Mouse (Mus musculus) heart, embryonic 13.5 days (tissue): ENCODE measurements around the gene Rbms3. TPM values are rescaled to one million over a fixed set of nuclear protein-coding genes. Genes with fewer than 3 reads are reported as not detected.
A peak's percentile ranks its signal among the peaks of the same experiment; 100 is the strongest.

Source experiments
- ATAC-seq: fragments of 200-750 bp; cut with Nextera tagmentation; 2 replicates; pipeline ENCODE4 v1.8.0; 2017; ENCODE audit warnings: moderate TSS enrichment; ENCODE audit not compliant: insufficient number of reproducible peaks, low FRiP score, low TSS enrichment; ENCODE audit errors: extremely low read depth
- H3K27ac ChIP-seq: fragments of 300-500 bp; sonication (generic); replicated peaks from 2 replicates; pipeline ENCODE4 v1.5.1; 2015; ENCODE audit warnings: moderate library complexity, mild to moderate bottlenecking, inconsistent platforms
- H3K27me3 ChIP-seq: fragments of 300-500 bp; sonication (generic); replicated peaks from 2 replicates; pipeline ENCODE4 v1.6.1; 2015; ENCODE audit warnings: mild to moderate bottlenecking, inconsistent platforms
- H3K36me3 ChIP-seq: fragments of 300-500 bp; sonication (generic); 2 replicates; pipeline ENCODE4 v1.6.1; 2015; ENCODE audit warnings: mild to moderate bottlenecking, inconsistent platforms
- H3K4me1 ChIP-seq: fragments of 300-500 bp; sonication (generic); 2 replicates; pipeline ENCODE4 v1.6.1; 2015; ENCODE audit warnings: inconsistent platforms
- H3K4me2 ChIP-seq: fragments of 300-500 bp; sonication (generic); 2 replicates; pipeline ENCODE4 v1.6.1; 2015; ENCODE audit warnings: inconsistent platforms, mild to moderate bottlenecking, moderate library complexity
- H3K4me3 ChIP-seq: fragments of 300-500 bp; sonication (generic); 2 replicates; pipeline ENCODE4 v1.5.1; 2015; ENCODE audit warnings: moderate library complexity, mild to moderate bottlenecking, inconsistent platforms
- H3K9ac ChIP-seq: fragments of 300-500 bp; sonication (generic); 2 replicates; pipeline ENCODE4 v1.6.1; 2015; ENCODE audit warnings: inconsistent platforms, mild to moderate bottlenecking, moderate library complexity
- H3K9me3 ChIP-seq: fragments of 300-500 bp; sonication (generic); 2 replicates; pipeline ENCODE4 v1.6.1; 2016; ENCODE audit warnings: inconsistent platforms
- WGBS: fragments of 180-500 bp; shearing (Covaris S2); methylation state at CpG from one replicate; pipeline ENCODE4 v1.1.7; 2015; ENCODE audit warnings: mixed read lengths; 5-methylcytosine and 5-hydroxymethylcytosine counted together
- polyA plus RNA-seq: library from polyadenylated mRNA; unstranded; fragments of >200 nt; fragmentation: Nextera tagmentation; extraction: Ambion mirVana; gene quantifications from 2 replicates; pipeline ENCODE4 v1.2.1, GENCODE M21; 2015

The Rbms3 gene
- polyA plus RNA-seq, 1 experiment from 2014 or later: 36.0 TPM

DNA sequence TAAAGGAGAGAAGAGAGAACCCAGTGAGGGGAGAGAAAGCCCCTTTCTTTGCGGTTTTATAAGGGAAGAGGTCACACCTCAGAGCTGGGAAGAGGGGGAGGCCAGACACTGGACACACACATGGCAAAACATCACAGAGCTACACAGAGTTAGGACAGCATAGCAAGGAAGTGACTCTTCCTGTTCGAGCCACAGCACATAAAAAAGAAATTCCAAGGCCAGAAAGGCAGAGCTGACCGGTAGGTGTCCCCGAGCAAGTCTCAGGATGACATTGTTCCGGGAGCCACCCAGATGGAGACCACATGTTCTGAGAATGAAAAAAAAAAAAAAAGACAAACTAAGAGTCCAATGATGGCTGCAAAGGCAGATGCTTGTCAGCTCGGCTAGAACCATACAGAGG, 424.3 kb downstream of the Rbms3 start:
- 54% methylated on average over 6 of the region's 6 CpGs for WGBS
- no peaks in the 10 kb centered on the region for H3K36me3 ChIP-seq
- H3K27me3 ChIP-seq: no peaks in the 10 kb centered on the region
- peaks cover 24% of the 10 kb centered on the region for H3K4me1 ChIP-seq
- H3K27ac ChIP-seq: no peak overlapping the region
- no peaks in the 10 kb centered on the region for H3K9me3 ChIP-seq
- no peak overlapping the region for H3K9ac ChIP-seq
- ATAC-seq: no peak
- H3K4me3 ChIP-seq: no peak overlapping the region
- no peak overlapping the region for H3K4me2 ChIP-seq

DNA sequence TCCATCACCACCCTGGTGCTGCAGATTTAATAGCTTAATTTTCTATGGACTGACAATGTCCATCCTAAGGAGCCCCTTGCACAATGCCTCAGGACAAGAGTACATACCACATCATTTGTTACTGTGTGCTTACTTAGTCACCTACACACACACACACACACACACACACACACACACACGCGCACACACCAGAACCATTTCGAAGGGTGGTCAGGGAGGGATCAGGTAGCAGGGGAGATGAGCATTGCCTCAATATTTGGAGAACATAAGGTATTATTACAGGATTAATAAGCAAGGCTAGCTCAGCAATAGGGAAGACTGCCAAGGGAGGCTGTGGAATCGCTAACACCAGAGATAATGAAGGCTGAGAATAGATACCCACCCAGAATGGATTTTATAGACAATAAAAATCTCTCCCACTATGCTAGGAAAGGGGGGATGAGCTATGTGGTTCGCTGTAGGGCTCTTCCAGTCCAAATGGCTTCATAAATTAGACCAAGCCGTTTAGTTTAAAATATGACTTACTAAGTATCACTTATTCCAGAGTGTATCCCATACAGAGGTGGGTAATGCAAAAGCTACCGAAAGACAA, 429.6 kb downstream of the Rbms3 start:
- H3K4me1 ChIP-seq: peaks cover 15% of the 10 kb centered on the region
- no peak overlapping the region for H3K4me2 ChIP-seq
- no peak overlapping the region for H3K4me3 ChIP-seq
- WGBS: 71% methylated on average over 7 of the region's 7 CpGs
- no peak overlapping the region for H3K9ac ChIP-seq
- no peak for ATAC-seq
- peaks cover 12% of the 10 kb centered on the region for H3K36me3 ChIP-seq
- H3K27me3 ChIP-seq: no peaks in the 10 kb centered on the region
- no peaks in the 10 kb centered on the region for H3K9me3 ChIP-seq
- H3K27ac ChIP-seq: no peak overlapping the region

DNA sequence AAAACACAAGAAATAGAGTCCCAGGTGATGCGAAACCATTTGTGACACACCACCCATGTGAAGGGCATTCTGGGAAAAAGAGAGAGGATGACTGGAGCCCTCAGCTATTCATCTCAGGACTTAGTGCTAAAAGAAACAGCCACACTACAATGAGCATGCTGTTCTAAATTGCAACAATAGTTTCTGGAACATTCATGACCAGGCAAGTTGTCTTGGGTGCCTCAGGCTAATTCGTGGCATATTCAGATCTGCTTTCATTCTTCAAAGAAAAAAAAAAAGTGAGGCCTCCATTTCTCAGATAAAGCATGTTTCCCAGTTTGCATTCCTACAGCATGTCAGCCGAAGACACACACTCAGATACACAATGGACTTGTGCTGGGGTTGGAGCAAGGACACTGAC, 432.2 kb downstream of the Rbms3 start:
- Histone ChIP-seq H3K9ac (no peak overlapping the region), H3K4me2 (no peak overlapping the region), H3K27ac (no peak overlapping the region), H3K4me3 (no peak overlapping the region), H3K27me3 (no peaks in the 10 kb centered on the region), H3K9me3 (no peaks in the 10 kb centered on the region), H3K36me3 (peaks cover 12% of the 10 kb centered on the region), H3K4me1 (peaks cover 22% of the 10 kb centered on the region)
- ATAC-seq: no peak
- WGBS: 67% methylated on average over 3 of the region's 3 CpGs

DNA sequence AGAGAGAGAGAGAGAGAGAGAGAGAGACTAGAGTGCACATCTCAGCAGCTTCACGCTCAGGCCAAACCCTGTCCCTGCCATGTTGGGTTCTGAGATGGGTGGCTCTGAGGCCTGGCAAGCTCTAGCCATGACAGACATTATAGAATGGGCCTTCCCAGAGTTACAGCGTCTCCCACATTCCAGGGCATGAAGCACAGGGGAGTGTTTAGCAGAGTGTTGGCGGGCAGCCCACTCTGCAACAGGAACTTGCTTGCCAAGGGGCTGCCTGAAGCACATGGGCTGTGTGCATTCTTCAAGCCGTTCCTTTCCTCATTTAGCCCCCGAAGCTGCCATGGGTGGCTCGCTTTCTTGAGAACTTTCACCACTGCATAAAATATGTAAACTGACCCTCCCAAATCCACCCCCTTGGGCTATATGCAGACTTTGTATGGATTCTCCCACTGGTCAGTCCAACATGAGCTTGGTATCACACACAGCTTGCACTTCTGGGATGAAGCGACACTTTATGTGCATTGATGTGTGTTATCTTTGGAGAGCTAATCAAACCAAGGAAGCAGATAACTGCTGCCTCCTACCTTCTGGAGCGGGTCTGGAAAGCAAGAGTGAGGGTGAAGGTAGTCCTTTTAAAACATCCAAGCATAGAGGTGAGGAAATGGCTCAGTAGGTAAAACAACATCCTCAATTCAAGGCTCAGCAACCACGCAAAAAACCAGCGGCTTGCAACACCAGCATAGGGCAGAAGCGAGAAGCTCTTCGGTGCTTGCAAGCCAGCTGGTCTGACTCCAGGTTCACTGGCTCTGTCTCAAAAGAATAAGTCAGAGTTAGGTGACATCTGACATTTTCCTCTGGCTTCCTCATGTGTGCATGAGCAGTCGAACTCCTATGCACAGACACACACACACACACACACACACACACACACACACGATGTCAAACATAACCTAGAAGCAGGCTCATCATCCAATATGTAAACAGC, 436.9 kb downstream of the Rbms3 start:
- no peaks in the 10 kb centered on the region for H3K27me3 ChIP-seq
- peaks cover 25% of the 10 kb centered on the region for H3K4me1 ChIP-seq
- WGBS: 33% methylated on average over 14 of the region's 14 CpGs
- peak overlapping the region; percentile 52 for H3K9ac ChIP-seq
- H3K9me3 ChIP-seq: no peaks in the 10 kb centered on the region
- H3K27ac ChIP-seq: peak overlapping the region; percentile 88
- H3K4me2 ChIP-seq: peak overlapping the region; percentile 60
- peaks cover 10% of the 10 kb centered on the region for H3K36me3 ChIP-seq
- H3K4me3 ChIP-seq: no peak overlapping the region
- peak; percentile 77; the same call in 1 of the 2 replicates for ATAC-seq

DNA sequence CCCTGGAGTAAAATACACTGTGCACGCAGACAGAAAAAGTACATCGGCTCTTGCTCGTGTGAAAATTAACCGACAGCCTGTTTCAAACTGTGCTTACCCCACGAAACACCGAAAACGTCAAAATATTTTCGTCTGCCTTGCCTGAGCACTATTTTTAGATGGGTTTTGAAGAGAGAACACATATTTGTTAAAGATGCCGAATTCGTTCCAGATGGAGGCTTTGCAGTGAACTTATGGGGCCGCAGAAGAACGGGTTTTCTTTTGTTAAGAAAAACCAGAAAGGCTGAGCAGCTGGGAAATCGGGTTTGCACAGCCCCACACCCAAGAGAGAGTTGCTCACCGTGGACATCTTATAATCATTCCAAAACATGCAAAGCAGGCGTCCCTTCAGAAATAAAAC, 437.6 kb downstream of the Rbms3 start:
- Histone ChIP-seq H3K36me3 (peaks cover 10% of the 10 kb centered on the region), H3K4me3 (no peak overlapping the region), H3K4me2 (peak overlapping the region; percentile 60; the same call in 1 of the 2 replicates), H3K4me1 (peaks cover 31% of the 10 kb centered on the region), H3K27me3 (no peaks in the 10 kb centered on the region), H3K9me3 (no peaks in the 10 kb centered on the region), H3K9ac (no peak overlapping the region; the same call in 1 of the 2 replicates), H3K27ac (peak overlapping the region; percentile 88)
- WGBS: 60% methylated on average over 15 of the region's 15 CpGs
- no peak for ATAC-seq

DNA sequence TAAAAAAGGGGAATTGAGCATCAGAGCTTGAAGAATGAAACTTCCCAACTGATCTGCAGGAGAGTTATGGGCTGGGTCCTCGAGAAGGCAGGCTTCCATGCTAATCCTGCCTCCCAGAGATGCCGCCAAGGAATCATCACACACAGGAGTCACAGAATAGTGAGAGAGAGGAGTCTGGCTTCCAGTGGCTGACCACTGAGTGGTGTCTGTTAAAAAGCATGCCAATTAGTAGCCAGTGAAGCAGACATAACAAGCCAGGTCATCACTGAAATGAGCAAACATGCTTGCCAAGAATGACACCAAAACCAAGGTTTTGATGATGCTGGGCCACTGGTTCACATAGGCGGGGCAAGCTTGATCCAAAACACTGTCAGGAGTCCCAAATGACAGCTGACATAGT, 441.3 kb downstream of the Rbms3 start:
- Histone ChIP-seq H3K4me3 (no peak overlapping the region), H3K9ac (no peak overlapping the region), H3K36me3 (peaks cover 10% of the 10 kb centered on the region), H3K27ac (no peak overlapping the region), H3K9me3 (no peaks in the 10 kb centered on the region), H3K27me3 (no peaks in the 10 kb centered on the region), H3K4me1 (peaks cover 31% of the 10 kb centered on the region), H3K4me2 (no peak overlapping the region)
- 72% methylated on average over 3 of the region's 3 CpGs for WGBS
- ATAC-seq: no peak

DNA sequence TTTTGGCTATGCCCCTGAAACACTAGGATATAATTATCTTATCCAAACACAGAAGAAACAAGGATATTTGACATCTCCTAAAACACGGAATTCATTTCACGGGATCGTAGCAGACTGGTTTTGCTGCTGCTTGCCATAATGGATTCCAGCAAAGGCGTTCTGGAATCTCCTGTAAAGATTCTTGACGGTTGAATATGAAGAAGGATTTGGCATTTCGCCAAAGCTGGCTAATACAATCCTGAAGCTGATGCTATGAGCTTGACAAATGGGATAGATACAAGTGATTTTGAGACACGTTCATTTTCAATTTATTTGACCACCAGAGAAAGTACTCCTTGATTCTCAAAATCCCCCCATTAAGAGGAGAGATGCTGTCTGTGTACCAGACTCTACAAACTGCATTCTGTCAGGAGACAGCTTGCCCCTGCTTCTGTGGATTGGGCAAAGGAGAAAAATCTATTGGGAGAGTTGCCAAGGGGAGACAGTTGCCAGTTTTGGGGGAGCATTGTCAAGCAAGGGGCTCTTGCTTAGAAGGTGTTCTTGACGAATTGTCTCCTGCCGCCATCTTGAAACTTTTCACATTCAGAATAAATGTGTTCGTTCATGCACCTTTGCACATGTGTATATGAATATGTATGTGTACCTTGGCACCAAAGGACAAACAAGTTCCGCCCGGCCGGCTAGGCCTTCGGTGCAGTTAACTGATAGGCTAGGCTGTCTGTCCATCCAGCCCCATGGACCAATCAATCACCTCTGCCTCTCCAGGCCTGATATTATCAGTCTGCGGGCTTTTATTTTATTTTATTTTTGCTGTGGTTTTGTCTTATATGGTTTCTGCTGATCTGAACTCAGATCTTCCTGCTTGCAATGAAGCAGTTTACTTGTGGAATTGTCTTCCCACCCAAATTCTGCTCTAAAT, 442.3 kb downstream of the Rbms3 start:
- Histone ChIP-seq H3K9me3 (no peaks in the 10 kb centered on the region), H3K4me1 (peaks cover 27% of the 10 kb centered on the region), H3K27ac (no peak overlapping the region), H3K27me3 (no peaks in the 10 kb centered on the region), H3K4me3 (no peak overlapping the region), H3K9ac (no peak overlapping the region), H3K36me3 (peaks cover 10% of the 10 kb centered on the region), H3K4me2 (no peak overlapping the region)
- no peak for ATAC-seq
- WGBS: 73% methylated on average over 15 of the region's 15 CpGs

DNA sequence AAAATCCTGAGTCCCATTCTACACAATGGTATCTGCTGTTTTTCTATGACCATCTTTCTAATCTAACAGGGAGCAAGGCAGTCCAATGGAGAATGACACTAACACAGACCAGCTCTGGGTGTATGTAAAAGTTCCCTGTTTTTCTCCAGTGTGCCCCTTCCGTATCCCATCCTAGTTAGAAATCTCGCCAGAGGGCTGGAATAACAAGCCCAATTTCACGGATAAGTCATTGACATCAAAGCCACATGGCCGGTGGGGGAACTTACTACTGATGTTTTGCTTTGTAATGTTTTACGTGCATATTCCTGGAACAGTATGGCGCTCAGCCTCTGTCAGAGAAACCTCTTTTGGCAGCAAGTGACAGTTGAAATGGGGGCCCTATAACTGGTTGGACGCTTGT, 449.1 kb downstream of the Rbms3 start:
- Histone ChIP-seq H3K9me3 (no peaks in the 10 kb centered on the region), H3K4me3 (no peak overlapping the region), H3K27me3 (no peaks in the 10 kb centered on the region), H3K9ac (no peak overlapping the region), H3K4me2 (no peak overlapping the region), H3K36me3 (no peaks in the 10 kb centered on the region), H3K27ac (no peak overlapping the region), H3K4me1 (peaks cover 50% of the 10 kb centered on the region)
- no peak for ATAC-seq
- 82% methylated on average over 7 of the region's 7 CpGs for whole genome bisulfite sequencing

DNA sequence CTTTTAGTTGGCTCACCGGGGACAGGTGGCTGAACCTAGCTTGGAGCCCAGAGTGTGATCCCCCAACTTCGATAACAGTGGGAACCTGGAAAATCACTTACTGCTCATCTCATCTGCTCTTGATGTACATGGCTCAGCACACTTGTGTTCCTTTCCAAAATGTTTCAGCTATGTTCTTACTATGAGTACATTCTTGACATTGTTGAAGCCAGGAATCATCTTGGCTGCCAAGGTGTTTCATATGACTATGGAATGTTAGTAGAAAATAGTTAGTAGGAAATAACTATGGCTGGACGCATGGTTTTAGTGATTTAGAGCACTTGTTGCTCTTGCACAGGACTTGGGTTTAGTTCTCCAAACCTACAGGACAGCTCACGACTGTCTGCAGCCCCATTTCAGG, 451.3 kb downstream of the Rbms3 start:
- Histone ChIP-seq H3K9ac (no peak overlapping the region), H3K27me3 (no peaks in the 10 kb centered on the region), H3K4me2 (no peak overlapping the region), H3K4me1 (peaks cover 47% of the 10 kb centered on the region), H3K36me3 (no peaks in the 10 kb centered on the region), H3K9me3 (no peaks in the 10 kb centered on the region), H3K27ac (no peak overlapping the region), H3K4me3 (no peak overlapping the region)
- ATAC-seq: no peak
- WGBS: 80% methylated on average over 4 of the region's 4 CpGs

DNA sequence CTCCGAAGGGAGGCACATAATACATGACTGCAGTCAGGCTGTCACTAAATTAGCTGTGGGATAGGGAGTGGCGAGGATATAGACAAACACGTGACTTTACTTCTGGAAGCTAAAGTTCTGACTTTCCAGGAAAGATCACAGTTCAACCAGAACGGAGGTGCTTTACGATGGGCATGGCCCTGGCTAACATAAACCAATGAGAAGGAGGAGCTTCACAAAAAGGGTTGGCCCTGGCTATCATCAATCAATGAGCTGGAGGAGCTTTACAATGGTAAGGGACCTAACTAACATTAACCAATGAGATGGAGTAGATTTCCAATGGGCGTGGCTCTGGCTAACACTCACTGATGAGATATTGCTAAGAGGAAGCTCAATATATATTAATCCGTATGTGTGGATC, 457.2 kb downstream of the Rbms3 start:
- Histone ChIP-seq H3K9me3 (peaks cover 3% of the 10 kb centered on the region), H3K9ac (no peak overlapping the region), H3K27ac (no peak overlapping the region), H3K27me3 (no peaks in the 10 kb centered on the region), H3K4me3 (no peak overlapping the region), H3K36me3 (peaks cover 8% of the 10 kb centered on the region; the same call in 1 of the 2 replicates), H3K4me2 (no peak overlapping the region), H3K4me1 (peaks cover 14% of the 10 kb centered on the region)
- no peak for ATAC-seq
- 80% methylated on average over 7 of the region's 7 CpGs for WGBS

DNA sequence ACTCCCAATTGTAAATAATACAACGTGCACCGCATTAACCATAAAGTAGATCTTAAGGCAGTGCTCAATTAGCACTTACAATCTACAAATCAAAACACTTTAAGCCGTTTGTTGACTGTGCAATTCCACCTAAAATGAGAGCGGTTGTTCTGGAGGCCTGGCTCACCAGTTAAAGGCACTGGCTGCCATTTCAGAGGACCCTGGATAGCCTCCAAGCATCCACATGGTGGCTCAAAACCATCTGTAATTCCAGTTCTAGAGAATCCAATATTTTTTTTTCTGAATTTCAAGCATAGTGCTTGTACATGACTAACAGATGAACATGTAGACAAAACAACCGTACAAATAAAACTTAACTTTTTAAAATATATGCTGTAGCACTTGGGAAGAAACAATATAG, 460.5 kb downstream of the Rbms3 start:
- H3K4me1 ChIP-seq: peaks cover 9% of the 10 kb centered on the region
- no peaks in the 10 kb centered on the region for H3K27me3 ChIP-seq
- H3K4me2 ChIP-seq: no peak overlapping the region
- peaks cover 8% of the 10 kb centered on the region; the same call in 1 of the 2 replicates for H3K36me3 ChIP-seq
- 86% methylated on average over 5 of the region's 5 CpGs for WGBS
- no peak for ATAC-seq
- no peak overlapping the region for H3K9ac ChIP-seq
- H3K4me3 ChIP-seq: no peak overlapping the region
- peaks cover 3% of the 10 kb centered on the region for H3K9me3 ChIP-seq
- H3K27ac ChIP-seq: no peak overlapping the region
